Mouse (Mus musculus) layer of hippocampus, adult 18-20 months (tissue): ENCODE measurements around the gene Hoxb8. TPM values are rescaled to one million over a fixed set of nuclear protein-coding genes. Genes with fewer than 3 reads are reported as not detected.

Experiments used
- DNase-seq, 2 experiments: peaks; one replicate each; pipeline ENCODE4 v3.0.0; 2022; ENCODE audit warnings: low spot score in 2 of 2
- microRNA-seq, 2 experiments: library from miRNA; unstranded; fragments of <30 nt; microRNA quantifications; one replicate each; pipeline ENCODE4 v1.2.0; 2021
- total RNA-seq, 2 experiments: library from RNA; stranded (reverse); gene quantifications; 2 replicates each; pipeline ENCODE4 v1.2.3; 2021

The Hoxb8 gene
- total RNA-seq, 2 experiments from 2014 or later: not detected

- no peak for DNase-seq
Observed at GRCm38 (mm10) chr11:96332618-96333032, 50.9 kb downstream of the Hoxb8 start.

DNA sequence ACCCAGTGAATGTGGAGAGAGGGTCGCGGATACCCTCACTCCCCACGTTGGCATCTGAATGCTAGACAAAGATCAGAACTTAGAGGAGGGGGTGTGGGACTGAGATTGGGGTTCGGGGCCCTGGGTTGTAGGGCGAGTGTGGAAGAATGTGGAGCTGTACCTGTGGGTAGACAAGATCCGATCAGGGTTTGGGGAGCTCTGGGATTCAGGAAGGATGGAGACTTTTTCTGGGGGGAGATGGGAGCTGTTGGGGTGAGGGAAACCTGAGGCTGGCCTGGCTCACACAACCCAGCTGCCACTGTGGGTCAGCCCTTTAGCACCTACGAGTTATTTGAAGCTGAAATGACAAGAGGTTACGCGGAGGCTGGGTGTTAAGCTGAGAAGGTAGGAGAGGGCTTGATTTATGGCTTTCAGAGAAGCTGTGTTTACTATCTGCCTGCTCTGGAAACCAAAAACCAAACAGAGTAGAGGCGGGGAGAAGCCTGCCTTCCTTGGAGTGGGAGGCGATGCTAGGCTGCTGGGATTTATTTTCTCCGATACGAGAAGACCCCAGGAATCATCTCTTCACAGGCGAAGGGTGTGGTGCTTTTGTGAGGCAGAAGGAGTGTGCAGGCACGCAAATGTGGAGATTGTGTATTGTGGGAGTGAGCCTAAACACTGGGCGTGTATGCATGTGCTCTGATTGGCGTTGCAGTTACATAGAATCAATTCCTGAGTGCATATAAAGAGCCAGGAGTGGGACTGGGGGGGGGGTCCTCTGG, 51.7 kb downstream of the Hoxb8 start:
- no peak for DNase-seq

- no peak for DNase-seq
Observed at GRCm38 (mm10) chr11:96334002-96334364, 52.3 kb downstream of the Hoxb8 start.

Small RNA genes within 50 kb of the gene (microRNA-seq; reads per million reads assigned to microRNA genes)
- gene Mir10a (30.2 to 43.9 reads per million in 2 experiments), gene Mir196a-1 (0 reads per million in 2 experiments)

Other genes starting within 250 kb of the Hoxb8 start
- 100 to 1,000 TPM; 104 to 106 TPM for gene Snf8, start 247.0 kb upstream of the Hoxb8 start, total RNA-seq
- gene Ube2z, start 216.5 kb upstream of the Hoxb8 start, total RNA-seq: 10 to 100 TPM; 56.3 to 59.0 TPM
- 100 to 1,000 TPM; 370 to 408 TPM for gene Atp5g1, start 206.2 kb upstream of the Hoxb8 start, total RNA-seq
- gene Calcoco2, start 169.9 kb upstream of the Hoxb8 start, total RNA-seq: under 1 TPM in 1 of 2 experiments, not detected in 1; 0.20 TPM
- under 1 TPM; 0.30 to 0.40 TPM for gene Ttll6, start 148.1 kb upstream of the Hoxb8 start, total RNA-seq
- not detected for gene Hoxb13, start 87.6 kb upstream of the Hoxb8 start, total RNA-seq
- not detected for gene Hoxb9, start 10.4 kb upstream of the Hoxb8 start, total RNA-seq
- not detected for gene Hoxb7, start 4.7 kb downstream of the Hoxb8 start, total RNA-seq
- not detected for gene Hoxb6, start 10.6 kb downstream of the Hoxb8 start, total RNA-seq
- gene Hoxb5, start 21.4 kb downstream of the Hoxb8 start, total RNA-seq: not detected
- gene Hoxb4, start 36.4 kb downstream of the Hoxb8 start, total RNA-seq: not detected
- gene Hoxb3, start 41.4 kb downstream of the Hoxb8 start, total RNA-seq: not detected
- gene Hoxb2, start 68.6 kb downstream of the Hoxb8 start, total RNA-seq: not detected
- not detected for gene Hoxb1, start 83.8 kb downstream of the Hoxb8 start, total RNA-seq
- gene Skap1, start 182.7 kb downstream of the Hoxb8 start, total RNA-seq: 1 to 10 TPM; 1.1 to 1.3 TPM